Mouse (Mus musculus): ENCODE data around the gene Fignl1.

Gene Fignl1

GRCm38 (mm10) chr11:11832755-11833084 lies 24.0 kb upstream of the Fignl1 start:
- DNase-seq (ENCODE audit: inconsistent ontology term): no peak

- no peak for DNase-seq (ENCODE audit: inconsistent ontology term)
These were observed 23.4 kb upstream of the Fignl1 start for GRCm38 (mm10) chr11:11831940-11832754.

- no peak for DNase-seq (ENCODE audit: inconsistent ontology term)
These were observed 22.8 kb upstream of the Fignl1 start for GRCm38 (mm10) chr11:11831526-11831925.

- DNase-seq (ENCODE audit: inconsistent ontology term): no peak
These were observed 22.2 kb upstream of the Fignl1 start for GRCm38 (mm10) chr11:11830884-11831495.

GRCm38 (mm10) chr11:11829161-11830000 lies 20.6 kb upstream of the Fignl1 start:
- peak; percentile 55 for DNase-seq (ENCODE audit: inconsistent ontology term)

- no peak for DNase-seq (ENCODE audit: inconsistent ontology term)
These were observed 20.0 kb upstream of the Fignl1 start for GRCm38 (mm10) chr11:11828761-11829160.

GRCm38 (mm10) chr11:11828251-11828650 lies 19.5 kb upstream of the Fignl1 start:
- DNase-seq (ENCODE audit: inconsistent ontology term): no peak

GRCm38 (mm10) chr11:11826475-11826874 lies 17.7 kb upstream of the Fignl1 start:
- DNase-seq (ENCODE audit: inconsistent ontology term): no peak

GRCm38 (mm10) chr11:11825670-11826069 lies 16.9 kb upstream of the Fignl1 start:
- DNase-seq (ENCODE audit: inconsistent ontology term): no peak

- DNase-seq (ENCODE audit: inconsistent ontology term): no peak
These were observed 16.3 kb upstream of the Fignl1 start for GRCm38 (mm10) chr11:11824970-11825635.

GRCm38 (mm10) chr11:11823980-11824911 lies 15.5 kb upstream of the Fignl1 start:
- DNase-seq (ENCODE audit: inconsistent ontology term): peak; percentile 40

- DNase-seq (ENCODE audit: inconsistent ontology term): no peak
These were observed 13.7 kb upstream of the Fignl1 start for GRCm38 (mm10) chr11:11822181-11823095.

GRCm38 (mm10) chr11:11821387-11821975 lies 12.7 kb upstream of the Fignl1 start:
- no peak for DNase-seq (ENCODE audit: inconsistent ontology term)

GRCm38 (mm10) chr11:11820737-11821136 lies 12.0 kb upstream of the Fignl1 start:
- peak; percentile 58 for DNase-seq (ENCODE audit: inconsistent ontology term)

GRCm38 (mm10) chr11:11820251-11820650 lies 11.5 kb upstream of the Fignl1 start:
- DNase-seq (ENCODE audit: inconsistent ontology term): peak; percentile 83

GRCm38 (mm10) chr11:11819206-11819605 lies 10.4 kb upstream of the Fignl1 start:
- DNase-seq (ENCODE audit: inconsistent ontology term): no peak

GRCm38 (mm10) chr11:11818797-11819196 lies 10.0 kb upstream of the Fignl1 start:
- DNase-seq (ENCODE audit: inconsistent ontology term): no peak

GRCm38 (mm10) chr11:11815737-11816136 lies 7.0 kb upstream of the Fignl1 start:
- DNase-seq (ENCODE audit: inconsistent ontology term): no peak

GRCm38 (mm10) chr11:11811906-11812480 lies 3.2 kb upstream of the Fignl1 start:
- DNase-seq (ENCODE audit: inconsistent ontology term): peak; percentile 40
